Mouse (Mus musculus) fat pad, adult 2 months (tissue): ENCODE results near the gene Gm38119.
"Not testable (repeated sequence)": the region's sequence is repeated elsewhere in the genome, so short reads cannot be mapped to it uniquely, and the experiment has no call there.

ENCODE experiments used
- DNase-seq: peaks from one replicate; pipeline ENCODE4 v3.0.0-alpha.2; 2011; ENCODE audit warnings: low read depth, low spot score; ENCODE audit errors: extremely low read depth

Gm38119 gene

GRCm38 (mm10) chr3:92738996-92739395 is at the start of gene Gm38119:
Gene Gm38119, minus strand, starts transcription at chr3:92739096.
- no peak for DNase-seq

DNA sequence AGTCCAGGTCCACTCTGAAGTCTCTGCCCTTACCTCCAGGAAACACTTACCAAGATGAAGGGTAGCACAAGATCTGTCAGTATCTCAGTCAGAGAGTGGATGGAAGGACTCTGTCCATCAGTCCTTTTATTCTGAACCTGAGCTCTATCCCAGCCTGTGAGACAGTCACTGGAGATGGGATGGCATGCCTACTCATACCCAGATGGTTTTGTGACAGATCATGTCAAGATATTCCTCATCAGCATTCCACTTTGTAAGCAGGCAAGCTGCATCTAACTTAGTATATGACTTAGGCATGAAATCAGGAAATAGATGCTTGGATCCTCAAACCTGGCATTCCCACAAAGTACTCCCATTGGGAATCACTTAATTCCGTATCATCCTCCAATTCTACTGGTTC is 39.9 kb upstream of the Gm38119 start, which contains the start of gene Lce1i:
TSS of gene Lce1i (minus strand) at position 101 of the 400 bp plus-strand sequence.
- DNase-seq: no peak

GRCm38 (mm10) chr3:92771573-92771972 is 32.7 kb upstream of the Gm38119 start:
- DNase-seq: no peak

GRCm38 (mm10) chr3:92764965-92765364 is 26.1 kb upstream of the Gm38119 start, which contains the start of gene Lce1h:
Gene Lce1h, minus strand, starts transcription at chr3:92765065.
- DNase-seq: no peak

- DNase-seq: no peak
Observed at GRCm38 (mm10) chr3:92753197-92753596, 14.3 kb upstream of the Gm38119 start.

DNA sequence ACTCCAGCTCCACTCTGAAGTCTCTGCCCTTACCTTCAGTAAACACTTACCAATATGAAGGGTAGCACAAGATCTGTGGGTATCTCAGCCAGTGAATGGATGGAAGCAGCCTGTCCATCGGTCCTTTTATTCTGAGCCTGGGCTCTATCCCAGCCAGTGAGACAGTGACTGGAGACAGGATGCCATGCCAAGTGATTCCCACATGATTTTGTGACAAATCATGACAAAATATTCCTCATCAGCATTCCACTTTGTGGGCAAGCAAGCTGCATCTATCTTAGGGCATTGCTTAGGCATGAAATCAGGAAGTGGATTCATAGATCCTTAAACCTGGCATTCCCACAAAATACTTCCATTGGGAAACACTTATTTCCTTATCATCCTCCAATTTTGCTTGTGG is 13.3 kb upstream of the Gm38119 start, which contains the start of gene Lce1g:
TSS of gene Lce1g (minus strand) at position 101 of the 400 bp plus-strand sequence.
- DNase-seq: no peak

DNA sequence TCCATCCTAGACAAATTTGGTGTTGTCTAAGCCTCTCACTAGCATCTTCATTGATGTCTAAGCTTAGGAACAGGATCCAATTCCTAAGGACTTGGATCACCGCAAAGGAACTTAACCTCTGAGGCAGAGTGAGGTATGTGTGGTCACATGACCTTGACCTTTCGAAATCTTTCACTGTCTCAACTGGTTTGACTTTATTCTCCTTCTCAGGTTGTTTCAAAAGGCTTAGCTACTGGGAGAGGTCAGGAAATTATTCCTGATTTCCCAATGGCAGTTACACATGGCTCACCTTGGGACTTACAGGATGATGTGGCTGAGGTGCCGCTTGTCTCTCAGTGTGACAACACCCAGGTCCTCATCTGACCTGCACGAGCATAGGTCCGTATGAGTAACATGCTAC is 16.3 kb downstream of the Gm38119 start:
- peak; percentile 50 for DNase-seq

DNA sequence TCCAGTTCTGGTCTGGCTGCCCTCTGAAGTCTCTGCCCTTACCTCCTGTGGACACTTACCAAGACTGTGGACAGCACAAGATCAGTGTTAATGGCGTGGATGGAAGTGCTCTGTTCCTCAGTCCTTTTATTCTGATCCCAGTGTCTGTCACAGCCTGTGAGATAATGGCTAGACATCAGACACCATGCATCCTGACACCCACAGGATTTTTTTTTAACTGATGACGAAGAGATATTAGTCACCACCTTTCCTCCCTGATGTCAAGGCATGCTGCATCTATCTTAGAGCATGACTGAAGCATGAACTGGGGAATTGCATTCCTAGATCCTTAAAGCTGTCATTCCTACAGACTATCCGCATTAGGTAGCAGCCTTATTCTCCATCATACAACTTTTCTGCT is 18.6 kb downstream of the Gm38119 start, which contains the start of gene Lce1f:
TSS of gene Lce1f (minus strand) at position 101 of the 400 bp plus-strand sequence.
- no peak for DNase-seq

DNA sequence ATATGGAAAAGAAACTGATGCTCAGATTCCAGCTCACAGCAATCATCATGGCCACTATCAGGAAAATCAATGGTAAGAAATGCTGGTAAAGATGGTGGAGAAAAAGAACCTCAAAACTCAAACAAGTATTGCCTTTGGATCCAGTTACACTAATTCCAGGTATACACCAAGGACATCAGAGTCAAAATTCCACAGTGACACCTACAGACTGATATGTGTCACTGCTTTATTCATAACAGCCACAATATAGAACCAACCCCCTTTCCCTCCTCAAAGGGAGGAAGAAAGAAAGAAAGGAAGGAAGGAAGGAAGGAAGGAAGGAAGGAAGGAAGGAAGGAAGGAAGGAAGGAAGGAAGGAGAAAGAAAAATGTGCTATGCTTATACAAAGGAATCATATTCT is 23.8 kb downstream of the Gm38119 start:
- DNase-seq: no peak

DNA sequence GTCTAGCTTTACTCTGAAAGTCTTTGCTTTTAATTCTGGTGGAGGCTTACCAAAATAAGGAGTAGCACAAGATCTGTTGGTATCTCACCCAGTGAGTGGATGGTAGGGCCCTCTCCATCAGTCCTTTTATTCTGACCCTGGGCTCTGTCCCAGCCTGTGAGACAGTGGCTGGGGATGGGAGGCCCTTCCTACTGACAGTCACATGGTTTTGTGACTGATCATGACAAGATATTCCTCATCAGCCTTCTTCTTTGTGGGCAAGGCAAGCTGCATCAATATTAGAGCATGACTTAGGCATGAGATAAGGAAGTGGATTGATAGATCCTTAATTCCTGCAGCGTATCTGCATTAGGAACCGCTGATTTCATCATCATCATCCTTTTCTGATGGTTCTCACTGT is 29.9 kb downstream of the Gm38119 start, which contains the start of gene Lce1e:
TSS of gene Lce1e (minus strand) at position 101 of the 400 bp plus-strand sequence.
- DNase-seq: no peak

GRCm38 (mm10) chr3:92694613-92695012 is 44.3 kb downstream of the Gm38119 start:
- no peak for DNase-seq

DNA sequence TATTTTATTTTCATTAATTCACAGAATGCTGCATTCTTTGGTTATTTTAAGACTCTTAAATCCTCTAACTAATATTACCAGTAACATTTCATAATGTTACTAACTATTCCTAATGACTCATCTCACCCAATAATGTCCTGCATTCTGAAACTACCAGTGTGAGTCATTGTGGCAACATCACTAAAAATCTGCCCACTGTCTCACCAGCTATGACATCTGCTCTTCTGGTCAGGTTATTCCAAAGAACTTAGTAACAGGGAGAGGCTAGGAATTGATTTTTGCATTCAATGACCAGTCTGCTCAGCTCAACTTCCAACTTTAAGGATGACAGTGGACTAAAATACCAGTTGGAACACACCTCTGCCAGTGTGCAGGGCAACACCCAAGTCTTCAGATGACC is 47.2 kb downstream of the Gm38119 start:
- no peak for DNase-seq

GRCm38 (mm10) chr3:92689154-92689553 is 49.7 kb downstream of the Gm38119 start:
- not testable (repeated sequence) for DNase-seq
